Mouse (Mus musculus): ENCODE results near the gene Gm20716.
"Not testable (repeated sequence)": the region's sequence is repeated elsewhere in the genome, so short reads cannot be mapped to it uniquely, and the experiment has no call there.

Gene Gm20716

GRCm38 (mm10) chr2:168166750-168167460 is 63.3 kb downstream of the Gm20716 start:
- no peak for DNase-seq (ENCODE audit: low spot score in 2 of 2)

GRCm38 (mm10) chr2:168161978-168162377 is 68.2 kb downstream of the Gm20716 start:
- DNase-seq (ENCODE audit: low spot score in 2 of 2) = no peak

GRCm38 (mm10) chr2:168161514-168161971 is 68.6 kb downstream of the Gm20716 start:
- DNase-seq (ENCODE audit: low spot score in 2 of 2) = no peak

- DNase-seq (ENCODE audit: low spot score in 2 of 2) = no peak
Measured at GRCm38 (mm10) chr2:168160370-168160930, 69.7 kb downstream of the Gm20716 start.

- DNase-seq (ENCODE audit: low spot score in 2 of 2) = no peak
Measured at GRCm38 (mm10) chr2:168158911-168159711, 71.1 kb downstream of the Gm20716 start.

GRCm38 (mm10) chr2:168157974-168158373 is 72.2 kb downstream of the Gm20716 start:
- not testable (repeated sequence) for DNase-seq (ENCODE audit: low spot score in 2 of 2)

- DNase-seq (ENCODE audit: low spot score in 2 of 2) = no peak
Measured at GRCm38 (mm10) chr2:168156361-168156760, 73.8 kb downstream of the Gm20716 start.

GRCm38 (mm10) chr2:168155666-168156065 is 74.5 kb downstream of the Gm20716 start:
- no peak for DNase-seq (ENCODE audit: low spot score in 2 of 2)

GRCm38 (mm10) chr2:168154090-168154881 is 75.9 kb downstream of the Gm20716 start:
- DNase-seq (ENCODE audit: low spot score in 2 of 2) = peak; percentile 29 to 37

GRCm38 (mm10) chr2:168149241-168149640 is 80.9 kb downstream of the Gm20716 start:
- DNase-seq (ENCODE audit: low spot score in 2 of 2) = no peak

GRCm38 (mm10) chr2:168147722-168148432 is 82.3 kb downstream of the Gm20716 start:
- no peak for DNase-seq (ENCODE audit: low spot score in 2 of 2)

GRCm38 (mm10) chr2:168145437-168145836 is 84.7 kb downstream of the Gm20716 start:
- no peak for DNase-seq (ENCODE audit: low spot score in 2 of 2)

GRCm38 (mm10) chr2:168143794-168144193 is 86.4 kb downstream of the Gm20716 start:
- DNase-seq (ENCODE audit: low spot score in 2 of 2) = no peak

- DNase-seq (ENCODE audit: low spot score in 2 of 2) = peak in 1 of 2 experiments; percentile 53
Measured at GRCm38 (mm10) chr2:168137161-168137560, 93.0 kb downstream of the Gm20716 start.

Measured in right cerebral cortex, adult 2 months (tissue).